Mouse (Mus musculus) heart, postnatal 0 days (tissue): Measurements from ENCODE around the gene Tmem219. TPM values are rescaled to one million over a fixed set of nuclear protein-coding genes. Genes with fewer than 3 reads are reported as not detected.

Experiments
- ATAC-seq: fragments of 200-750 bp; cut with Nextera tagmentation; 2 replicates; pipeline ENCODE4 v1.8.0; 2017; ENCODE audit warnings: low read depth, moderate number of reproducible peaks, moderate library complexity; ENCODE audit not compliant: insufficient read depth
- DNase-seq: peaks from one replicate; pipeline ENCODE4 v3.0.0-alpha.2; 2016; ENCODE audit warnings: low spot score
- H3K27ac ChIP-seq: fragments of 300-500 bp; sonication (generic); 2 replicates; pipeline ENCODE4 v1.5.1; 2014; ENCODE audit warnings: low read depth, mild to moderate bottlenecking
- H3K27me3 ChIP-seq: fragments of 300-500 bp; sonication (generic); 2 replicates; pipeline ENCODE4 v1.6.1; 2014; ENCODE audit warnings: low read length, mixed read lengths; ENCODE audit not compliant: control insufficient read depth, insufficient read depth
- H3K36me3 ChIP-seq: fragments of 300-500 bp; sonication (generic); replicated peaks from 2 replicates; pipeline ENCODE4 v1.6.1; 2014; ENCODE audit warnings: low read length, mixed read lengths; ENCODE audit not compliant: control insufficient read depth, insufficient read depth
- H3K4me1 ChIP-seq: fragments of 300-500 bp; sonication (generic); 2 replicates; pipeline ENCODE4 v1.6.1; 2014; ENCODE audit warnings: antibody characterized with exemption; ENCODE audit not compliant: control insufficient read depth, insufficient read depth
- H3K4me2 ChIP-seq: fragments of 300-500 bp; sonication (generic); 2 replicates; pipeline ENCODE4 v1.6.1; 2014; ENCODE audit warnings: low read depth, mild to moderate bottlenecking, low read length, moderate library complexity
- H3K4me3 ChIP-seq: fragments of 300-500 bp; sonication (generic); 2 replicates; pipeline ENCODE4 v1.5.1; 2014; ENCODE audit warnings: low read depth, low read length
- H3K9ac ChIP-seq: fragments of 300-500 bp; sonication (generic); replicated peaks from 2 replicates; pipeline ENCODE4 v1.6.1; 2014; ENCODE audit warnings: low read depth, low read length, mixed read lengths
- H3K9me3 ChIP-seq: fragments of 300-500 bp; sonication (generic); replicated peaks from 2 replicates; pipeline ENCODE4 v1.6.1; 2016; ENCODE audit warnings: low read length; ENCODE audit not compliant: control insufficient read depth
- CTCF ChIP-seq: IDR thresholded peaks from 2 replicates; pipeline ENCODE4 v1.5.1; 2016; ENCODE audit warnings: antibody characterized with exemption, control low read depth, low read depth
- EP300 ChIP-seq: IDR thresholded peaks from 2 replicates; pipeline ENCODE4 v1.6.1; 2016; ENCODE audit warnings: antibody characterized with exemption, low read depth
- WGBS: fragments of 180-500 bp; shearing (Covaris S2); extraction: QIAGEN DNeasy Blood & Tissue Kit; methylation state at CpG from one replicate; pipeline ENCODE4 v1.1.7; 2014; 5-methylcytosine and 5-hydroxymethylcytosine counted together
- polyA plus RNA-seq: library from polyadenylated mRNA; unstranded; fragments of >200 nt; fragmentation: Nextera tagmentation; extraction: Ambion mirVana; gene quantifications from 2 replicates; pipeline ENCODE4 v1.2.1, GENCODE M21; 2015
- total RNA-seq: library from RNA; depleted of rRNA; stranded (reverse); fragments of >200 nt; gene quantifications from 2 replicates; pipeline ENCODE4 v1.2.3, GENCODE M21; 2014; ENCODE audit warnings: low replicate concordance

The Tmem219 gene
- total and polyA plus RNA-seq, 2 experiments from 2014 or later = 20.5 to 30.0 TPM

- 59% methylated on average over 9 of the region's 9 CpGs for WGBS
These were observed 37.1 kb upstream of the Tmem219 start for GRCm38 (mm10) chr7:126959780-126960179.

GRCm38 (mm10) chr7:126955125-126955524 is 32.4 kb upstream of the Tmem219 start:
- peaks cover 8% of the 10 kb centered on the region for H3K4me1 ChIP-seq
- 49% methylated on average over 3 of the region's 3 CpGs for WGBS
- ATAC-seq = no peak
- H3K4me2 ChIP-seq = no peak overlapping the region
- no peak for DNase-seq
- TF ChIP-seq CTCF = no peak
- no peak for TF ChIP-seq EP300
- H3K4me3 ChIP-seq = no peak overlapping the region
- H3K27ac ChIP-seq = no peak overlapping the region
- peaks cover 19% of the 10 kb centered on the region for H3K27me3 ChIP-seq
- no peak overlapping the region for H3K9ac ChIP-seq
- no peaks in the 10 kb centered on the region for H3K9me3 ChIP-seq
- H3K36me3 ChIP-seq = no peaks in the 10 kb centered on the region

More at GRCm38 (mm10) chr7:126959780-126960179, 37.1 kb upstream of the Tmem219 start:
- ATAC-seq (no peak), DNase-seq (no peak)
- H3K4me1 ChIP-seq = no peaks in the 10 kb centered on the region
- H3K27ac ChIP-seq = no peak overlapping the region
- H3K4me3 ChIP-seq = no peak overlapping the region
- H3K36me3 ChIP-seq = no peaks in the 10 kb centered on the region
- no peak overlapping the region for H3K4me2 ChIP-seq
- no peak for TF ChIP-seq EP300
- no peak for TF ChIP-seq CTCF
- peaks cover 13% of the 10 kb centered on the region for H3K27me3 ChIP-seq
- H3K9ac ChIP-seq = no peak overlapping the region
- no peaks in the 10 kb centered on the region for H3K9me3 ChIP-seq

- Histone ChIP-seq H3K4me3 (no peak overlapping the region), H3K9me3 (no peaks in the 10 kb centered on the region), H3K9ac (no peak overlapping the region), H3K36me3 (no peaks in the 10 kb centered on the region), H3K27me3 (peaks cover 26% of the 10 kb centered on the region), H3K27ac (no peak overlapping the region), H3K4me2 (no peak overlapping the region), H3K4me1 (peaks cover 15% of the 10 kb centered on the region)
- DNase-seq (no peak), ATAC-seq (no peak)
- TF ChIP-seq CTCF = no peak
- no peak for TF ChIP-seq EP300
- WGBS = 0% methylated on average over 7 of the region's 8 CpGs
These were observed 29.9 kb upstream of the Tmem219 start for GRCm38 (mm10) chr7:126952646-126953045.

GRCm38 (mm10) chr7:126951741-126952140 is 29.0 kb upstream of the Tmem219 start:
- no peaks in the 10 kb centered on the region for H3K9me3 ChIP-seq
- no peak for DNase-seq
- no peaks in the 10 kb centered on the region for H3K36me3 ChIP-seq
- no peak for ATAC-seq
- H3K4me2 ChIP-seq = peak overlapping the region; percentile 87; the same call in 1 of the 2 replicates
- no peak overlapping the region for H3K4me3 ChIP-seq
- no peak overlapping the region for H3K27ac ChIP-seq
- TF ChIP-seq EP300 (no peak), CTCF (no peak)
- peaks cover 15% of the 10 kb centered on the region for H3K4me1 ChIP-seq
- WGBS = 14% methylated on average over 4 of the region's 4 CpGs
- peaks cover 26% of the 10 kb centered on the region for H3K27me3 ChIP-seq
- no peak overlapping the region for H3K9ac ChIP-seq

GRCm38 (mm10) chr7:126950647-126951615 is 28.2 kb upstream of the Tmem219 start:
- peak overlapping the region; percentile 49 for H3K4me3 ChIP-seq
- H3K4me1 ChIP-seq = peaks cover 15% of the 10 kb centered on the region
- no peak overlapping the region for H3K27ac ChIP-seq
- no peaks in the 10 kb centered on the region for H3K9me3 ChIP-seq
- no peaks in the 10 kb centered on the region for H3K36me3 ChIP-seq
- H3K9ac ChIP-seq = no peak overlapping the region
- no peak for DNase-seq
- no peak for ATAC-seq
- peaks cover 26% of the 10 kb centered on the region for H3K27me3 ChIP-seq
- TF ChIP-seq CTCF (no peak), EP300 (no peak)
- peak overlapping the region; percentile 87 for H3K4me2 ChIP-seq
- WGBS = 7% methylated on average over 26 of the region's 26 CpGs
